ENCODE assay signal across 20 mouse cellular contexts in genomic region chr8:10482880-10483279, GRCm38 (mm10).
DNase-seq lines count a peak whose midpoint lies in the region; ATAC-seq and TF ChIP-seq lines count a peak whose summit lies in the region.
"Had no signal": no experiment of that assay in that cellular context is flagged by ENCODE, and none has a peak within 500 bp of the region (broad histone marks: within the 10 kb centered on the region; RNA-seq: fewer than 3 reads in every experiment).

No protein-coding gene starts in this region.

- ATAC-seq in midbrain, embryonic 11.5 days (ENCODE audit: low FRiP score), result no peak
- no peak for ATAC-seq in midbrain, postnatal 0 days (ENCODE audit: low FRiP score)
- no peak for ATAC-seq in neural tube, embryonic 13.5 days (ENCODE audit: low read depth)
- ATAC-seq: activated CD4-positive, CD25-positive, alpha-beta regulatory T cell, adult 4 months; CD4-positive, CD25-positive, alpha-beta regulatory T cell, adult 4 months; Patski had no signal

- H3K27ac ChIP-seq in midbrain, embryonic 11.5 days (ENCODE audit: low read depth, low read length), result no peak overlapping the region
- no peak overlapping the region for H3K27ac ChIP-seq in midbrain, postnatal 0 days (ENCODE audit: low read depth, low read length)
- H3K27ac ChIP-seq in neural tube, embryonic 13.5 days (replicated peaks), result 0 out of 2 replicates have a peak overlapping the region, but pooled peaks have one; percentile 20

- H3K4me1 ChIP-seq in midbrain, embryonic 11.5 days (ENCODE audit: control insufficient read depth, insufficient read depth, low read length), result no peaks in the 10 kb centered on the region
- H3K4me1 ChIP-seq in midbrain, postnatal 0 days (ENCODE audit: insufficient read depth, low read length), result peaks cover 2% of the 10 kb centered on the region; the same call in 1 of the 2 replicates
- H3K4me1 ChIP-seq in neural tube, embryonic 13.5 days (replicated peaks), result peaks cover 22% of the 10 kb centered on the region

- no peaks in the 10 kb centered on the region for H3K36me3 ChIP-seq in midbrain, embryonic 11.5 days (ENCODE audit: control insufficient read depth, insufficient read depth, low read length)
- no peaks in the 10 kb centered on the region for H3K36me3 ChIP-seq in midbrain, postnatal 0 days (ENCODE audit: insufficient read depth, low read length)
- H3K36me3 ChIP-seq in neural tube, embryonic 13.5 days, result no peaks in the 10 kb centered on the region
- H3K36me3 ChIP-seq: G1E had no signal

- no peaks in the 10 kb centered on the region for H3K9me3 ChIP-seq in midbrain, embryonic 11.5 days (ENCODE audit: control insufficient read depth, low read length)
- H3K9me3 ChIP-seq in midbrain, postnatal 0 days (ENCODE audit: low read length), result no peaks in the 10 kb centered on the region
- H3K9me3 ChIP-seq in neural tube, embryonic 13.5 days, result no peaks in the 10 kb centered on the region
- H3K9me3 ChIP-seq: G1E had no signal

- no peak overlapping the region for H3K9ac ChIP-seq in midbrain, embryonic 11.5 days (ENCODE audit: low read length)
- no peak overlapping the region for H3K9ac ChIP-seq in midbrain, postnatal 0 days (replicated peaks; ENCODE audit: low read length, poor library complexity, severe bottlenecking)
- no peak overlapping the region for H3K9ac ChIP-seq in neural tube, embryonic 13.5 days

- intact Hi-C loops in heart, postnatal 36 days (cut with DNase I), result no loop called here

- 79% methylated on average over 1 of the region's 1 CpGs for WGBS in midbrain, embryonic 11.5 days
- WGBS in midbrain, postnatal 0 days, result 76% methylated on average over 1 of the region's 1 CpGs
- WGBS in neural tube, embryonic 13.5 days, result 33% methylated on average over 1 of the region's 1 CpGs

- H3K27me3 ChIP-seq in midbrain, embryonic 11.5 days (ENCODE audit: control insufficient read depth, insufficient read depth, low read length), result no peaks in the 10 kb centered on the region
- H3K27me3 ChIP-seq in midbrain, postnatal 0 days (ENCODE audit: insufficient read depth, low read length), result no peaks in the 10 kb centered on the region
- no peaks in the 10 kb centered on the region for H3K27me3 ChIP-seq in neural tube, embryonic 13.5 days

- no peak overlapping the region for H3K4me2 ChIP-seq in midbrain, embryonic 11.5 days
- no peak overlapping the region for H3K4me2 ChIP-seq in midbrain, postnatal 0 days (ENCODE audit: low read depth, low read length, poor library complexity, severe bottlenecking)
- no peak overlapping the region for H3K4me2 ChIP-seq in neural tube, embryonic 13.5 days

- no peak overlapping the region for H3K4me3 ChIP-seq in midbrain, embryonic 11.5 days (ENCODE audit: low read depth, low read length)
- no peak overlapping the region for H3K4me3 ChIP-seq in midbrain, postnatal 0 days (ENCODE audit: low read depth, low read length)
- H3K4me3 ChIP-seq in neural tube, embryonic 13.5 days, result no peak overlapping the region

- no peak for TF ChIP-seq CTCF in midbrain, postnatal 0 days (IDR thresholded peaks at IDR 0.05)

- DNase-seq in heart, adult 11 months, result peak; percentile 71
- DNase-seq in heart, postnatal 36 days, result no peak
- DNase-seq in midbrain, embryonic 11.5 days (ENCODE audit: low spot score, missing footprints), result peak; percentile 79
- no peak for DNase-seq in midbrain, postnatal 0 days (ENCODE audit: low spot score)
- no peak for DNase-seq in neural tube, embryonic 10.5 days (ENCODE audit: extremely low spot score, low spot score)
- DNase-seq: adrenal gland, adult 2 months; adrenal gland, adult 8-10 months; adrenal gland, postnatal 10 days; adrenal gland, postnatal 14 days; adrenal gland, postnatal 25 days; adrenal gland, postnatal 36 days; B cell, adult 2 months; cerebellum, adult 11 months; cerebellum, adult 11-12 months; cerebellum, adult 18-20 months had no signal

Comparison
In these comparisons a context has a peak if more than half of its experiments do, and no peak if none do; other contexts are left out.
1. DNase-seq: peak in heart, adult 11 months (single experiment) and midbrain, embryonic 11.5 days (single experiment); none in heart, postnatal 36 days (0 of 2), midbrain, postnatal 0 days (single experiment) and neural tube, embryonic 10.5 days (single experiment).